Mouse (Mus musculus): Measurements from ENCODE around the gene Cfap43. TPM values are rescaled to one million over a fixed set of nuclear protein-coding genes. Genes with fewer than 3 reads are reported as not detected.

Cfap43 gene
- polyA plus RNA-seq, 1 experiment, result not detected

- peak within 1 kb of the TSS; percentile 96 for H3K27ac ChIP-seq (ENCODE audit: insufficient read depth, low read length)
- H3K36me3 ChIP-seq (ENCODE audit: control insufficient read depth, insufficient read depth, low read length), result peaks cover 22% of the 10 kb centered on the region
- H3K4me1 ChIP-seq (ENCODE audit: control insufficient read depth, insufficient read depth, insufficient read length), result peaks cover 3% of the 10 kb centered on the region; the same call in 1 of the 2 replicates
- peak; percentile 92 to 99 for DNase-seq (ENCODE audit: low read depth in 1 of 2, low spot score in 2 of 2)
- peak; percentile 77; the same call in 1 of the 2 replicates for TF ChIP-seq POLR2A (IDR thresholded peaks at IDR 0.05; ENCODE audit: low read depth, low read length)
- no peak for TF ChIP-seq CTCF (IDR thresholded peaks at IDR 0.05; ENCODE audit: extremely low read depth, insufficient read depth, insufficient read length, insufficient replicate concordance)
- no peaks in the 10 kb centered on the region for H3K27me3 ChIP-seq (ENCODE audit: control insufficient read depth, insufficient read depth, low read length)
- WGBS, result 2% methylated on average over 54 of the region's 72 CpGs
- H3K4me3 ChIP-seq (ENCODE audit: extremely low read depth, insufficient read depth, insufficient read length), result peak within 1 kb of the TSS; percentile 99
Observed at GRCm38 (mm10) chr19:47731071-47731881, 187.8 kb downstream of the Cfap43 start, which contains the start of gene Sfr1. TSS of gene Sfr1 (plus strand) at chr19:47731682.

DNA sequence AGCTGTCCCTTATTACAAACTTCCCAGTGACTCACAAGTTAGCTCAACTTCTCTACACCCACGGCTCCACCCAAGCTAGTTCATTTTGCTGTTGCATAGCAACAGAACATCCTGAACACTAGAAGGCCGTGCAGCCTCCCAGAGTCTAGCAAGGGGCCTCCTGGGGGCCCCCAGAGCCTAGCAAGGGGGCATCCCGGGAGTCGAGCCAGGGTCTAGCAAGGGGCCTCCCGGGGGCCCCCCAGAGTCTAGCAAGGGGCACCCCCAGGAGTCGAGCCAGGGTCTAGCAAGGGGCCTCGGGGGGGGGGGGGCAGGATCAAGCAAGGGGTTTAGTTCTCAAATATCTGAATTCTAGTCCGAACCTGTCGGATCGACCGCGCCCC, 188.4 kb downstream of the Cfap43 start:
- H3K27me3 ChIP-seq (ENCODE audit: control insufficient read depth, insufficient read depth, low read length), result no peaks in the 10 kb centered on the region
- H3K36me3 ChIP-seq (ENCODE audit: control insufficient read depth, insufficient read depth, low read length), result peaks cover 19% of the 10 kb centered on the region
- peak overlapping the region; percentile 94 for H3K27ac ChIP-seq (ENCODE audit: insufficient read depth, low read length)
- DNase-seq (ENCODE audit: low read depth in 1 of 2, low spot score in 2 of 2), result peak; percentile 51 to 76
- TF ChIP-seq POLR2A (IDR thresholded peaks at IDR 0.05; ENCODE audit: low read depth, low read length) (no peak), CTCF (IDR thresholded peaks at IDR 0.05; ENCODE audit: extremely low read depth, insufficient read depth, insufficient read length, insufficient replicate concordance) (no peak)
- 0% methylated on average over 12 of the region's 12 CpGs for WGBS
- peaks cover 3% of the 10 kb centered on the region; the same call in 1 of the 2 replicates for H3K4me1 ChIP-seq (ENCODE audit: control insufficient read depth, insufficient read depth, insufficient read length)
- H3K4me3 ChIP-seq (ENCODE audit: extremely low read depth, insufficient read depth, insufficient read length), result peak overlapping the region; percentile 70

- 86% methylated on average over 7 of the region's 7 CpGs for WGBS
Observed at GRCm38 (mm10) chr19:47725643-47726140, 193.4 kb downstream of the Cfap43 start.

GRCm38 (mm10) chr19:47724903-47725302, 194.2 kb downstream of the Cfap43 start:
- H3K4me1 ChIP-seq (ENCODE audit: control insufficient read depth, insufficient read depth, insufficient read length), result no peaks in the 10 kb centered on the region
- TF ChIP-seq POLR2A (IDR thresholded peaks at IDR 0.05; ENCODE audit: low read depth, low read length), result no peak
- no peak for TF ChIP-seq CTCF (IDR thresholded peaks at IDR 0.05; ENCODE audit: extremely low read depth, insufficient read depth, insufficient read length, insufficient replicate concordance)
- H3K4me3 ChIP-seq (ENCODE audit: extremely low read depth, insufficient read depth, insufficient read length), result no peak overlapping the region
- WGBS, result 85% methylated on average over 4 of the region's 4 CpGs
- DNase-seq (ENCODE audit: low read depth in 1 of 2, low spot score in 2 of 2), result no peak
- H3K27me3 ChIP-seq (ENCODE audit: control insufficient read depth, insufficient read depth, low read length), result no peaks in the 10 kb centered on the region
- no peaks in the 10 kb centered on the region for H3K36me3 ChIP-seq (ENCODE audit: control insufficient read depth, insufficient read depth, low read length)
- H3K27ac ChIP-seq (ENCODE audit: insufficient read depth, low read length), result no peak overlapping the region

More at GRCm38 (mm10) chr19:47725643-47726140, 193.4 kb downstream of the Cfap43 start:
- TF ChIP-seq POLR2A (IDR thresholded peaks at IDR 0.05; ENCODE audit: low read depth, low read length) (no peak), CTCF (IDR thresholded peaks at IDR 0.05; ENCODE audit: extremely low read depth, insufficient read depth, insufficient read length, insufficient replicate concordance) (no peak)
- Histone ChIP-seq H3K4me3 (ENCODE audit: extremely low read depth, insufficient read depth, insufficient read length) (no peak overlapping the region), H3K4me1 (ENCODE audit: control insufficient read depth, insufficient read depth, insufficient read length) (peaks cover 3% of the 10 kb centered on the region; the same call in 1 of the 2 replicates), H3K27me3 (ENCODE audit: control insufficient read depth, insufficient read depth, low read length) (no peaks in the 10 kb centered on the region), H3K36me3 (ENCODE audit: control insufficient read depth, insufficient read depth, low read length) (no peaks in the 10 kb centered on the region), H3K27ac (ENCODE audit: insufficient read depth, low read length) (no peak overlapping the region)
- DNase-seq (ENCODE audit: low read depth in 1 of 2, low spot score in 2 of 2), result no peak

DNA sequence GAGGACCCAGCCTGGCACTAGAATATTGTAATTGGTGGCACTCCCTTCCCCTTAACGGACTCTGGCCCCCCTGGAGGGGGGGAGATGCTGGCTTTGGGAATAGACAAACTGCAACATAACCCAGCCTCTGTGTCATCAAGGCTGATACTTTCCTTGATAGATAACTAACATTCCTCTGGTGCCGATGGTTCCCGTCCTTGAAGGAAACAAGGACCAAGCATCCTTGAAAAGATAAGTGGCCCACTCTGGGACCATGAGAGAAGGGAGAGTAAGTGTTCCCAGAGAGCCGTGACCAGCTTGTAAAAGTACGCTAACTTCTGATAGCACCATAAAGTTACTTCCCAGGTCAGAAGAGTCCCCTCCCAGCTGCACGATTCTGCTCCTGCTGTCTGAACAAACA, 196.6 kb downstream of the Cfap43 start:
- DNase-seq (ENCODE audit: low read depth in 1 of 2, low spot score in 2 of 2), result no peak
- Histone ChIP-seq H3K36me3 (ENCODE audit: control insufficient read depth, insufficient read depth, low read length) (no peaks in the 10 kb centered on the region), H3K4me1 (ENCODE audit: control insufficient read depth, insufficient read depth, insufficient read length) (no peaks in the 10 kb centered on the region), H3K4me3 (ENCODE audit: extremely low read depth, insufficient read depth, insufficient read length) (no peak overlapping the region), H3K27ac (ENCODE audit: insufficient read depth, low read length) (no peak overlapping the region), H3K27me3 (ENCODE audit: control insufficient read depth, insufficient read depth, low read length) (no peaks in the 10 kb centered on the region)
- TF ChIP-seq POLR2A (IDR thresholded peaks at IDR 0.05; ENCODE audit: low read depth, low read length), result no peak
- no peak for TF ChIP-seq CTCF (IDR thresholded peaks at IDR 0.05; ENCODE audit: extremely low read depth, insufficient read depth, insufficient read length, insufficient replicate concordance)
- WGBS, result 90% methylated on average over 6 of the region's 6 CpGs

- no peaks in the 10 kb centered on the region for H3K4me1 ChIP-seq (ENCODE audit: control insufficient read depth, insufficient read depth, insufficient read length)
- no peaks in the 10 kb centered on the region for H3K27me3 ChIP-seq (ENCODE audit: control insufficient read depth, insufficient read depth, low read length)
- DNase-seq (ENCODE audit: low read depth in 1 of 2, low spot score in 2 of 2), result no peak
- TF ChIP-seq POLR2A (IDR thresholded peaks at IDR 0.05; ENCODE audit: low read depth, low read length) (no peak), CTCF (IDR thresholded peaks at IDR 0.05; ENCODE audit: extremely low read depth, insufficient read depth, insufficient read length, insufficient replicate concordance) (no peak)
- H3K36me3 ChIP-seq (ENCODE audit: control insufficient read depth, insufficient read depth, low read length), result no peaks in the 10 kb centered on the region
- H3K27ac ChIP-seq (ENCODE audit: insufficient read depth, low read length), result no peak overlapping the region
- no peak overlapping the region for H3K4me3 ChIP-seq (ENCODE audit: extremely low read depth, insufficient read depth, insufficient read length)
- WGBS, result 46% methylated on average over 3 of the region's 3 CpGs
Observed at GRCm38 (mm10) chr19:47719147-47719546, 199.9 kb downstream of the Cfap43 start.

DNA sequence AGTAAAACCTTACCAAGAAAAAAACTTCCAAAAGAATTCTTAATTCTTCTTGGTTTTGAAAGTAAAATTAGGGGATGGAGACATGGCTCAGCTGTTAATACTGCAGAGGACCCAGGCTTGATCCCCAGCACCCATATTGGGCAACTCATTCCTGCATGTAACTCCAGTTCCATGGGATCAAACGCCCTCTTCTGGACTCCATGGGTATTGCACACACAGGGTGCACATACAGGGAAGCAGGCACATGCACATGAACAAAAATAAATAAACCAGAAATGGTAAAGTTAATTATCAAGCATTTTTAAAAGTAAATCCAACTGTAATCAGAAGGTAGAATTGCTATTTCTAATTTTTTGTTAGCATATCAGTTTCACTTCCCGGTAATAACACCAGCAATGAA, 202.9 kb downstream of the Cfap43 start:
- Histone ChIP-seq H3K27me3 (ENCODE audit: control insufficient read depth, insufficient read depth, low read length) (no peaks in the 10 kb centered on the region), H3K36me3 (ENCODE audit: control insufficient read depth, insufficient read depth, low read length) (no peaks in the 10 kb centered on the region), H3K4me1 (ENCODE audit: control insufficient read depth, insufficient read depth, insufficient read length) (no peaks in the 10 kb centered on the region), H3K27ac (ENCODE audit: insufficient read depth, low read length) (no peak overlapping the region), H3K4me3 (ENCODE audit: extremely low read depth, insufficient read depth, insufficient read length) (no peak overlapping the region)
- TF ChIP-seq POLR2A (IDR thresholded peaks at IDR 0.05; ENCODE audit: low read depth, low read length) (no peak), CTCF (IDR thresholded peaks at IDR 0.05; ENCODE audit: extremely low read depth, insufficient read depth, insufficient read length, insufficient replicate concordance) (no peak)
- WGBS, result 70% methylated on average over 2 of the region's 2 CpGs
- no peak for DNase-seq (ENCODE audit: low read depth in 1 of 2, low spot score in 2 of 2)
